Mouse (Mus musculus) erythroblast, embryonic 14.5 days (primary cell): ENCODE results near the gene Mlana. TPM values are rescaled to one million over a fixed set of nuclear protein-coding genes. Genes with fewer than 3 reads are reported as not detected.

Source experiments
- H3K27me3 ChIP-seq: 2 replicates; pipeline ENCODE4 v1.6.1; 2012; ENCODE audit warnings: inconsistent platforms; ENCODE audit not compliant: control insufficient read depth
- H3K36me3 ChIP-seq: 2 replicates; pipeline ENCODE4 v1.6.1; 2012; ENCODE audit warnings: mild to moderate bottlenecking, inconsistent platforms; ENCODE audit not compliant: control insufficient read depth
- H3K4me1 ChIP-seq: 2 replicates; pipeline ENCODE4 v1.6.1; 2012; ENCODE audit warnings: inconsistent platforms; ENCODE audit not compliant: control insufficient read depth
- H3K4me3 ChIP-seq: replicated peaks from 2 replicates; pipeline ENCODE3; 2012; ENCODE audit warnings: moderate library complexity, mild to moderate bottlenecking, inconsistent platforms
- H3K9me3 ChIP-seq: 2 replicates; pipeline ENCODE4 v1.6.1; 2012; ENCODE audit warnings: low read length, inconsistent platforms, mixed read lengths; ENCODE audit not compliant: control insufficient read depth
- GATA1 ChIP-seq: IDR thresholded peaks from 2 replicates; pipeline ENCODE4 v1.6.1; 2012; ENCODE audit warnings: low read length, inconsistent platforms, mixed read lengths
- TAL1 ChIP-seq: IDR thresholded peaks from 3 replicates; pipeline ENCODE4 v1.6.1; 2012; ENCODE audit warnings: low read length, inconsistent platforms, mixed read lengths
- polyA plus RNA-seq: library from polyadenylated mRNA; stranded (reverse); fragments of >175 nt; gene quantifications from 2 replicates; pipeline ENCODE4 v1.2.3, GENCODE M21; 2012

The Mlana gene
- not detected in 2 replicates for polyA plus RNA-seq

DNA sequence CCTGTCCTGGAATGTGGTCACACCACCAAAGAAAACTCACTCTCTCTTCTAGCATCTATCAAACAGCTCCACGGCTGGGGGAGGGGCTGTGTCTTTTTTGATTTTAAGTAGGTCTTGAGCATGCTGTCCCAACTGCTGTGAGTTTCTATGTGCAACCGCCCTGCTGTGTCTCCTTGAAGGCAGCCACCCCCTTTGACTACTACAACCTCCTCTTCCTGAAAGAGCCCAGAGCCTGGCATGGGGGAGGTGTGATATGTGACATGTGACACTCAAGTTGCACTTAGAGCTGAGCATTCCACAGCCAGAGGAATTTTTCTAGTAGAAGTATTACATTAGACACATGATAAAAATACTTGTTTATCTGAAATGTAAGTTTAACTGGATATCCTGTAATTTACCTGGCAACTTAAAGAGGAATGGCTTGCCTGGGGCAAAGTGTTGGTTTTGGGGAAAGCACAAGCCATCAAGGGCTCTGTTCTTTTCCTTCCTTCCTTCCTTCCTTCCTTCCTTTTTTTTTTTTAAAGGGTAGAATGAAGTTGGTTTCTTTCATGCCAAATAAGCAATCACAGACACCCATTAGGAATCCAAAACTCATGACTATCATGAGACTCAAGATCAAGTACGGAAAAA, at the start of gene Mlana:
TSS of gene Mlana (plus strand) at position 580 of the 630 bp plus-strand sequence.
- no peaks in the 10 kb centered on the region for H3K4me1 ChIP-seq
- no peaks in the 10 kb centered on the region for H3K9me3 ChIP-seq
- no peak for TF ChIP-seq TAL1
- no peak for TF ChIP-seq GATA1
- no peaks in the 10 kb centered on the region for H3K36me3 ChIP-seq
- H3K4me3 ChIP-seq, result no peak within 1 kb of the TSS
- no peaks in the 10 kb centered on the region for H3K27me3 ChIP-seq

DNA sequence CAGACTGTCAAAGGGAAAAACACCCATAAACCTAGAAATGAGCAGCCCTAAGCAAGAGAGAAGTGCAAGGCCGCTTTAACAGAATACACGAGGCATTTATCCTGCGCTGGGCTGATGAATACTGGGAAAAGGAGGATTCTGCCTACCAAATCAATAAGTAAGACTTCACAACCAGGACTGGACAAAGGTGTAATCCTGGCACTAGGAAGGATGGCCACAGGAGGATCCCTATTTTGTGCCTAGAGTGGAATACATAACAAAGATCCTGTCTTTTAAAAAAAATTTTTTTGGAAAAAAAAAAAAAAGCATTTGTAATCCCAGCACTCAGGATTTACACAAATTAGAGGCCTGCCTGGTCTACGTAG, 49.1 kb upstream of the Mlana start:
- peak overlapping the region; percentile 87 for H3K4me3 ChIP-seq
- peaks cover 4% of the 10 kb centered on the region for H3K27me3 ChIP-seq
- TF ChIP-seq TAL1, result no peak
- TF ChIP-seq GATA1, result no peak

DNA sequence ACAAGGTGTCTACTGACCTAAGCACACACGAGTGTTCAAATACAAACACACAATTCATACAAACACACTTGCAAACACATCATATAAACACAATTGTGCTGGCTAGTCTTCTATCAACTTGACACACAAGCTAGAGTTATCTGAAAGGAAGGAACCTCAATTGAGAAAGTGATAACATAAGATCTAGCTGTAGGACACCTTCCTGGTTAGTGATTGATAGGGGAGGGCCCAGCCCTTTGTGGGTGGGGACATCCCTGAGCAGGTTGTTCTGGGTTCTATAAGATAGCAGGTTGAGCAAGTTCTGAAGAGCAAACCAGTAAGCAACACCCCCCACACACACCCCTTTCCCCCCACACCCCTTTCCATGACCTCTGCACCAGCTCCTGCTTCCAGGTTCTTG, 47.9 kb upstream of the Mlana start:
- TF ChIP-seq TAL1 (peak; percentile 53; the same call in 1 of the 3 replicates), GATA1 (0 out of 2 replicates have a peak, but pooled peaks have one; percentile 8)
- peaks cover 11% of the 10 kb centered on the region for H3K27me3 ChIP-seq
- H3K4me3 ChIP-seq, result peak overlapping the region; percentile 0
- H3K36me3 ChIP-seq, result peaks cover 19% of the 10 kb centered on the region
- H3K9me3 ChIP-seq, result peaks cover 2% of the 10 kb centered on the region
- peaks cover 43% of the 10 kb centered on the region for H3K4me1 ChIP-seq

More for the DNA sequence above, 49.1 kb upstream of the Mlana start:
- peaks cover 2% of the 10 kb centered on the region for H3K9me3 ChIP-seq
- peaks cover 31% of the 10 kb centered on the region for H3K36me3 ChIP-seq
- peaks cover 45% of the 10 kb centered on the region for H3K4me1 ChIP-seq

DNA sequence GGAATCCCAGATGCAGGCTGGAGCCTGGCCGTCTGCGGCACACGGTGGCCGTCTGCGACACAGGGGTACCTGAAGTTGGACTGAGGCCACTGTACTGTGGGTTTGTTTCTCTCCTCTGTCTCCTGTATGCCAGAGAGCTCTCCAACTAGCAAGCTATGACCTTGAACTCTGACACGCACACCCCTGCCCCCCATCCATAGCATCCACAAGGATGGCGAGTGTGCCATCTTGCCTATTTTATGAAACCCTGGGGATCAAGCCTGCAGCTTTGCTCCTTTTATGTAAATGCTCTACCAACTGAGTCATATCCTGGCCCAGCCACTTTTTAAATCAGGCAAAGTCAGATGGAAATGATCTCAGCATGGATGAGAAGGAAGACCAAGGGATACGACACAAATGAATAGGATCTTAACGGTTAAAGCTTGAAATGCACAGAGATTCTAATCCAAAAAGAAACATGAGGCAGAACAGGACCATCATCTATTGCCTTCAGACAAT, 43.8 kb upstream of the Mlana start:
- peaks cover 27% of the 10 kb centered on the region for H3K27me3 ChIP-seq
- H3K4me3 ChIP-seq, result no peak overlapping the region
- H3K36me3 ChIP-seq, result no peaks in the 10 kb centered on the region
- no peaks in the 10 kb centered on the region for H3K9me3 ChIP-seq
- TF ChIP-seq TAL1 (no peak), GATA1 (no peak)
- H3K4me1 ChIP-seq, result peaks cover 26% of the 10 kb centered on the region

DNA sequence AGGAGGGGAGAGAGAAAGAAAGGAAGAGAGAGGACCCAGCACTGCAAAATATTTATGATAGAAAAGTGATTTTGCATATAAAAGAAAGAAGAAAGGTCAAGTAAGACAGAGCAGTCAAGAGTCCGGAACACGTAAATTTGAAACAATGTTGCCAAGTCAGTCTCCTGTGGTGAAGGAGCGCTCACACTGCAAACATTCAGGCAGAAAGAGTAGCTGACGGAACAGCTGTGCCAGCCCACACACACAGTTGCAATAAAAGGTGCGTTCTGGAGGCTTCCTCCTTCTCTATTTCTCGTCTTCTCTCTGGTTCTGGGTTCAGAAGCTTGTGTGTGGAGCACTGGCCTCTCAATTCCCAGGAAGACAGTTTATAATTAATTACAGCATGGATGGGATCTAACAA, 42.5 kb upstream of the Mlana start:
- peaks cover 27% of the 10 kb centered on the region for H3K27me3 ChIP-seq
- TF ChIP-seq GATA1 (no peak), TAL1 (no peak)
- H3K4me3 ChIP-seq, result no peak overlapping the region
- no peaks in the 10 kb centered on the region for H3K9me3 ChIP-seq
- H3K36me3 ChIP-seq, result no peaks in the 10 kb centered on the region
- H3K4me1 ChIP-seq, result peaks cover 13% of the 10 kb centered on the region

DNA sequence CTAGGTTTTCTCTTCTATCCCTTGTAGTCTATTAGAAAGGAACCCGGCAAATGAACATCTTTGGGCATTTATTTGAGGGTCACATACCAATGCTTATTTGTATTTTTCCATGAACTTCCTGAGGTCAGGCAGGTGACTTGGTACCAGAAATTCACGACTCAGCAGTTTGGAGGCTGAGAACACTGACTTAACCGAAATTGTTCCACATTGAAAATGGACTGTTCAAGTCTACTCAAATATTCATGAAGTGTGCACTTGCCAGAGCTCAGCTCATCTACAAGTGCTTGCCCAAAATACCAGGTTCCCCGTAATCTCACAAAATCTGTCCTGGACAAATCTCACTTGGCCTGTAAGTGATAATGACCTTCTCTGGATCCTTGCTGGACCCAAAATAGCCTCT, 41.6 kb upstream of the Mlana start:
- peaks cover 27% of the 10 kb centered on the region for H3K27me3 ChIP-seq
- peaks cover 5% of the 10 kb centered on the region for H3K4me1 ChIP-seq
- H3K9me3 ChIP-seq, result no peaks in the 10 kb centered on the region
- H3K4me3 ChIP-seq, result no peak overlapping the region
- no peaks in the 10 kb centered on the region for H3K36me3 ChIP-seq
- no peak for TF ChIP-seq GATA1
- no peak for TF ChIP-seq TAL1

DNA sequence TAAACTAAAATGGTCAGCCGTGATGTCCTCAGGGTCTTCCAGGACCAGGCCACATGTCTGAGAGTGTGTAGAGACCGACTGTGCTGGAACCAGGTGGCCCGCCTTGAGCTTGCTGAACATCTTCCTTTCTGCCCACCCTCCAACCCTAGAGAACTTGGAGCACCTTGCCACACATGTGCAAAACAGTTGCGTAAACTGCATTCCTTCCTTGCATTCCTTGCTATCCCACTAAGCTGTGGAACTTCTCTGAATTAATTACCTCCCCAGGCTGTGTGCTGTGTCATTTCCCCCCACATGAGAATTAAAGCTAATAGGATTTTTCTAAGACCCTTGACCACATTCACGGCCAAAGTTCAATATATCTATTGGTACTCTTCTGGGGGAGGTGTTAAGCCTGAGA, 41.0 kb upstream of the Mlana start:
- peaks cover 30% of the 10 kb centered on the region for H3K27me3 ChIP-seq

DNA sequence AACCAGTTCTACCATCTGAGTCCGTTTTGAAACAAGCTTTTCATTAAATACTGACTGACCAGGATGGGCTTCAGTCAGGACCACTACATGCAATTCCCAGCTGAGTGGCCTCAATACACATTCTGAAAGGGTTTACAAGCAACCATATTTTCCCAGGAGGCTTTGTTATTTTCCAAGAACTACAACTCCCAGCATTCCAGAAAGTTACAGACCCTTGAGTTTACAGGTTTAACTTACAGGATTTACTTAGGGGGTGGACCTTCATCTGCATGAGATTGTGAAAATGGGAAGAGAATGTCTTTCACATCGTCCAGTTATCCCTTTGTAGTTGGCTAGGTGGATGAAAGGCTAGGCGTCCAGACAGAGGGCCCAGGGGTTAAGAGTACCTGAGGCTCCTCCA, 40.6 kb upstream of the Mlana start:
- TF ChIP-seq TAL1, result no peak
- no peak for TF ChIP-seq GATA1
- H3K4me3 ChIP-seq, result no peak overlapping the region
- H3K36me3 ChIP-seq, result no peaks in the 10 kb centered on the region
- peaks cover 33% of the 10 kb centered on the region for H3K27me3 ChIP-seq
- no peaks in the 10 kb centered on the region for H3K9me3 ChIP-seq
- no peaks in the 10 kb centered on the region; the same call in 1 of the 2 replicates for H3K4me1 ChIP-seq

More for the DNA sequence above, 41.0 kb upstream of the Mlana start:
- no peaks in the 10 kb centered on the region for H3K9me3 ChIP-seq
- H3K36me3 ChIP-seq, result no peaks in the 10 kb centered on the region
- no peak for TF ChIP-seq GATA1
- no peak for TF ChIP-seq TAL1
- peaks cover 1% of the 10 kb centered on the region; the same call in 1 of the 2 replicates for H3K4me1 ChIP-seq
- H3K4me3 ChIP-seq, result no peak overlapping the region

DNA sequence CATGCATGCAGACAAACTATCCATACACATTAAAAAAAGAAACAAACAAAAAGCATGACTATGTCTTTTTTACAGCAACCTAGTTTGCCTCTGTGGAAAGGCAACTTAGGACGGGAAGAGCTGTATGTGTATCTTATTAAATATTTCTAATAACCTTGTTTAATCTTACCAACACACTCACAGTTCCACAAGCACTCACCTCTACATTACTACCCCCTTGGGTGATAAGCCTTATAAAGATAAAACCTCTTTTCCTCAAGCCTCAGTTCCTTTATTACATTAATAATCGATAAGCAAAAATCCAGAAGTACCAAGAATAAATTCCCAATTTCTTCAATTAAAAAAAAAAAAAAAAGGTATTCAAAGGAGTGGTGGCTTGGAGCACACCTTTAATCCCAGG, 40.1 kb upstream of the Mlana start:
- Histone ChIP-seq H3K4me1 (no peaks in the 10 kb centered on the region; the same call in 1 of the 2 replicates), H3K36me3 (no peaks in the 10 kb centered on the region), H3K4me3 (no peak overlapping the region), H3K9me3 (no peaks in the 10 kb centered on the region), H3K27me3 (peaks cover 33% of the 10 kb centered on the region)
- TF ChIP-seq TAL1 (no peak), GATA1 (no peak)
